Mouse (Mus musculus) gastrocnemius, postnatal 25 days (tissue): ENCODE measurements around the gene Repin1. TPM values are rescaled to one million over a fixed set of nuclear protein-coding genes. Genes with fewer than 3 reads are reported as not detected.

Experiments used
- DNase-seq: peaks from one replicate; pipeline ENCODE4 v3.0.0; 2022
- long read RNA-seq, 2 experiments: library from polyadenylated mRNA; stranded (forward); transcript quantifications; one replicate each; pipeline ENCODE4 v2.0.0; 2021
- total RNA-seq, 2 experiments: library from RNA; stranded (reverse); gene quantifications; 1 replicate in 1 of 2; 2 replicates in 1 of 2; pipeline ENCODE4 v1.2.3; 2021

Repin1 gene
- 10 to 100 TPM; 21.0 to 23.0 TPM for total RNA-seq
- long read RNA-seq, experiment 1, partial matches to known transcripts, result 5 of 12 reads
- long read RNA-seq, experiment 1, other reads (novel, unspliced or antisense), result 4 of 12 reads
- long read RNA-seq, experiment 2, partial matches to known transcripts, result 1 of 9 reads
- long read RNA-seq, experiment 2, other reads (novel, unspliced or antisense), result 2 of 9 reads

- DNase-seq, result peak; percentile 92
Observed at GRCm38 (mm10) chr6:48593158-48594042, at the start of gene Repin1, which contains the start of gene Gm44965. Repin1 (plus strand) TSS chr6:48593883. Gm44965 (plus strand) TSS chr6:48593941.

- no peak for DNase-seq
Observed at GRCm38 (mm10) chr6:48545251-48545650, 48.4 kb upstream of the Repin1 start.

- DNase-seq, result no peak
Observed at GRCm38 (mm10) chr6:48546271-48546670, 47.4 kb upstream of the Repin1 start.

- peak; percentile 45 for DNase-seq
Observed at GRCm38 (mm10) chr6:48546858-48547257, 46.8 kb upstream of the Repin1 start.

GRCm38 (mm10) chr6:48548314-48548713 is 45.4 kb upstream of the Repin1 start:
- no peak for DNase-seq

GRCm38 (mm10) chr6:48552918-48553317 is 40.8 kb upstream of the Repin1 start:
- no peak for DNase-seq

- peak; percentile 75 for DNase-seq
Observed at GRCm38 (mm10) chr6:48553819-48554218, 39.9 kb upstream of the Repin1 start.

GRCm38 (mm10) chr6:48554280-48555103 is 39.2 kb upstream of the Repin1 start, which contains the start of gene Lrrc61:
Lrrc61 (plus strand) TSS chr6:48554796.
- DNase-seq, result peak; percentile 97

GRCm38 (mm10) chr6:48555104-48555890 is 38.4 kb upstream of the Repin1 start:
- peak; percentile 55 for DNase-seq

GRCm38 (mm10) chr6:48555956-48556355 is 37.7 kb upstream of the Repin1 start:
- no peak for DNase-seq

- DNase-seq, result no peak
Observed at GRCm38 (mm10) chr6:48565693-48566310, 27.9 kb upstream of the Repin1 start.

- DNase-seq, result peak; percentile 64
Observed at GRCm38 (mm10) chr6:48566312-48566711, 27.4 kb upstream of the Repin1 start.

- DNase-seq, result peak; percentile 53
Observed at GRCm38 (mm10) chr6:48568036-48568984, 25.4 kb upstream of the Repin1 start.

GRCm38 (mm10) chr6:48569065-48569807 is 24.4 kb upstream of the Repin1 start:
- no peak for DNase-seq

GRCm38 (mm10) chr6:48572014-48572413 is 21.7 kb upstream of the Repin1 start:
- DNase-seq, result no peak

- peak; percentile 78 for DNase-seq
Observed at GRCm38 (mm10) chr6:48572572-48573061, 21.1 kb upstream of the Repin1 start, which contains the start of gene Rarres2. Rarres2 (minus strand) TSS chr6:48572789.

GRCm38 (mm10) chr6:48573280-48573679 is 20.4 kb upstream of the Repin1 start:
- no peak for DNase-seq

- DNase-seq, result no peak
Observed at GRCm38 (mm10) chr6:48573981-48574380, 19.7 kb upstream of the Repin1 start.

GRCm38 (mm10) chr6:48578736-48579135 is 14.9 kb upstream of the Repin1 start:
- no peak for DNase-seq
